Mouse (Mus musculus) T-helper 2 cell (primary cell): Measurements from ENCODE around the gene Gm20388.
"Not testable (repeated sequence)": the region's sequence is repeated elsewhere in the genome, so short reads cannot be mapped to it uniquely, and the experiment has no call there.

ENCODE experiments used
- in situ Hi-C: fragments of 300-600 bp; cut with MboI, MseI; formaldehyde crosslinking; loops from one replicate; pipeline ENCODE4 v1.15.1; 2025; ENCODE audit warnings: high pct_unique_total_duplicates

Gene Gm20388

GRCm38 (mm10) chr8:122321455-122321921, 2410.8 kb downstream of the Gm20388 start:
- in situ Hi-C loops = no loop called here

- in situ Hi-C loops = no loop called here
These were observed 2411.5 kb downstream of the Gm20388 start for GRCm38 (mm10) chr8:122322126-122322525.

DNA sequence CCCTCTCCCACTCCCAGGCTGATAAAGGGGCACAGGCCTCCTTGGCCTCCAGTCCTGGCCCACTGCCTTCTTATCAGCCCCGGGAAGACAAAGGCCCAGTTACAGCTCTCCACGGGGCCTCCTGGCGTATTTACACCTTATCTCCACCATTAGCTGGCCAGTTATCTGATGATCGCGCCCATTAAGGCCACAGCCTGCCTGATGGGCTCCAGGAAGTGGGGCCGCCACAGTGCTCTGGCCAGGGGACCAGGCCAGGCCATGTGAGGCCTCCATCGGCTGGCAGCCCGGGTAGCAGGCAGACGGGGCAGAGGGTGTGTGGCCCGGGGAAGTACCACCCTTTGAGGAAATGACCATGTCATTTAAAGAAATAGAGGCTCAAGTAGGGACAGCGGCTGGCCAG, 2412.2 kb downstream of the Gm20388 start:
- in situ Hi-C loops = no loop called here

GRCm38 (mm10) chr8:122323951-122324402, 2413.3 kb downstream of the Gm20388 start:
- in situ Hi-C loops = not testable (repeated sequence)

DNA sequence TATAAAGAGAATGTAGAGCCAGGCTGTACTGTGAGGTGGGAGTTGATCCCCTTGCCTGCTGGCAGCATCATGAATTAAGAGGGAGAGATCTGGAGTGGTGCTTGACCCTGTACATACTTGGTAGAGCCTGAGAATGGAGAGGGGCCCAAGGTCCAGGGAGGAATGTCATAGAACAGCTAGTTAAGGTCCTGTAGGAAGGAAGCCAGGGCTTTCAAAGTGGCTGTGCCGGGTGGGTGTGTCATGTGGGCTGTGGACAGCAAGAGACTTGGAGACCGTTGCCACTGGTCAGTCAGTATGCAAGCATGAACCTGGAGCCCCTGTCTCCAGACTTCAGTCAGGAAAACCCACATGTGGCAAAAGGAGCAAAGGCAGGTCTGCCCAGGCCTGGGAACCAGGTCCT, 2414.6 kb downstream of the Gm20388 start:
- in situ Hi-C loops = no loop called here

DNA sequence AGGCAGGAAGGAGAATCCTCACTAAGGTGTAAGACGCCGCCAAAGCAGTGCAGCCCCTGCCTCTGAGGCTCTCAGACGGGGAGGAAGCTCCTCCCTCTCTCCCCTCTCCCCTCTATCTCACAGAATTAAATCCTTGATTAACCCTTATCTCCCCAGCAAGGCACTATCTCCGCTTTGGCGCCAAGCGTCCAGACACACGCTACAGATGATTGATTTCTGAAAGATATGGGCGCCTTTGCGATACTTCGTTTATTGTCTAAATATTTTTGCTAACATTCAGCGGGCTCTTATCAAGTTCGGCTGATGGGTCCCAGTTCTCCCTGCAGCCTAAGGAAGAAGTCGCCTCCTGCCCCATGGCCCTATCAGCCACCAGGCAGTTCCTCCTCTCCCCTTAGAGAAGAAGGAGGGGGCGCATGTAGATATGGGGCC, 2415.5 kb downstream of the Gm20388 start:
- in situ Hi-C loops = no loop called here

DNA sequence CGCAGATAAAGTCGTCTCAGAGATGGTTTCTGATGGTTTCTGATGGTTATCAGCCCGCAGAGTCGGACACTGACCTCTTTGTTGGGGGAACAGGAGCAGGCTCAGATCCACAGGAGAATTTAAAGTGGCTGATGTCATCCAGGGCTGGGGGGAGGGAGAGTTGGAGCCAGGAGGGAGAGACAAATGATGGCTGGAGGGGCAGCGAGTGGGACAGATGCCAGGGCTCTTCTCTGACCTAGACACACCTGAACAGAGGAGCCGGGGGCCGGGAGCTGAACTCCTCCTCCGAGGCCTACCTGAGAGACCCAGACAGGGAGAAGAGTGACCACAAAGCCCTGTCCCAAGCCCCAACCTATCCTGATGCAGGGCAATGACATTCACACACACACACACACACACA, 2418.4 kb downstream of the Gm20388 start:
- in situ Hi-C loops = no loop called here

GRCm38 (mm10) chr8:122329553-122330239, 2419.1 kb downstream of the Gm20388 start:
- in situ Hi-C loops = loop anchor here (5.0 kb wide), 1 partner anchor 57 kb away; no protein-coding TSS in a partner anchor

DNA sequence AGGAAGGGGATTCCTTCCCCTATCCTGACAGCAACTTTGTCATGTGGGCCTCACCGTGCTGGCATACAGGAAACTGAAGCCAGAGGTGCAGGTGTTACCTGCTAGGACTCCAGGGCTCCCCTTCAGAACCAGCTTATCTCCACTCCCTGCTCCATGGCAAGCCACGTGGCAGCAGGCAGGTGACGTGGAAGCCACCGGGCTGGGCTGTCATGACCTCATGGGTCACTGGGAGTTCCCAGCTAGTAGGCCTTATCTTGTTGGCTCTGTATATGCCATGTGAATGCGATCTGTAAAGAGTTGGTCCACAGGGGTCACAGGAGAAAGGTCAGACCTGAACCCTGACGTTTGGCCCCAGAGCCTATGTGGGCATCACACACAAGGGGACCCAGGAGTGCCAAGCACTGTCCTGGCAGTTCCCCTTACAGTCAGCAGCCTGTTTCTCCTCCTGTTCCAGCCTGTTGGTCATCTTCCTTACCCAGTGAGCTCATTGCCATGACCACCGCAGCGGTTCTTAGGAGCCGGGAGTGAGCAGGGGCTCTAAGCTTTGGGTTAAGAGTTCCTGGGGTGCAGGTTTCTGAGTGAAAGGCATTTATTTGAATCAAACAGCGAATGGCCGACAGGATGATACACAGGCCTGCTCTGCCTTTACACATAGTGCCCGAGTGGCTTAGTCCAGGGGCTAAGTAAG, 2419.9 kb downstream of the Gm20388 start:
- in situ Hi-C loops = loop anchor here (5.0 kb wide), 1 partner anchor 58 kb away; no protein-coding TSS in a partner anchor

DNA sequence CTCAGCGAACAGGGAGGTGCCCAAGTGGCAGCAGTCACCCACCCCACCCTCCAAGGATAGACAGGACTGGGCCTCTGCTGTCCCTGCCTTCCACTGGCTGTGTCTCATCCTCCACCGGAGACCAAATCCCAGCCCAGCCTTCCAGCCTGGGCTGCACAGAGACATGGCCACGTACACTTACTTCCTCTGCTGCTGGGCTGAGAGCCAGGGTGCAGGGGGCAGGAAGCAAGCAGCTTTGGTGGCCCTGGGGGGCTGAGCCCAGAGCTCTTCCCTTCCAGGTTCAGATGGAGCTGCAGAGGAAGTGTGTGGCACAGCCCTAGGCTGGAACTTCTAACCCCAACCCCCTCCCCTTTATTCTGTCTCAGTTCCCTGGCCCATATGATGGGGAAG, 2420.5 kb downstream of the Gm20388 start:
- in situ Hi-C loops = loop anchor here (5.0 kb wide), 1 partner anchor 59 kb away; no protein-coding TSS in a partner anchor

GRCm38 (mm10) chr8:122332753-122333506, 2422.3 kb downstream of the Gm20388 start:
- in situ Hi-C loops = loop anchor here (5.0 kb wide), 1 partner anchor 61 kb away; no protein-coding TSS in a partner anchor

DNA sequence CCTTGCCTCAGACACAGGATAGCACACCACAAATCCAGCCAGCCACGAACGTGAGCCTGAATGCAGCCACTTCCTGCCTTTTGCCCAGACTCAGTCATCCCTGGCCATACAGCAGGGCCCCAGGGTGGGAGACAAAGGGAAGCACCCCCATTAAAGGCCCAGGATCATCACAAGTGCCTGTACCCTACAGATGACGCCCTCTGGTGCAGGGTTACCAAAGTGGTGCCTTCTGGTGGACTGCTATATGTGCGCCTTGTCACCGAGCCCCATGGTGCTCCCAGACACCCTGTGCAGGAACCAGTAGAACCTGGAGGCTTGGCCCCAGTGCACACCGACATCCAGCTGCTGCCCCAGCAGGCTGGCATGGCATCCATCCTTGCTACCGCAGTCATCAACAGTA, 2422.9 kb downstream of the Gm20388 start:
- in situ Hi-C loops = loop anchor here (5.0 kb wide), 1 partner anchor 61 kb away; no protein-coding TSS in a partner anchor

GRCm38 (mm10) chr8:122334791-122335490, 2424.3 kb downstream of the Gm20388 start:
- in situ Hi-C loops = loop anchor here (5.0 kb wide), 1 partner anchor 63 kb away; no protein-coding TSS in a partner anchor

GRCm38 (mm10) chr8:122335638-122336250, 2425.1 kb downstream of the Gm20388 start:
- in situ Hi-C loops = no loop called here

GRCm38 (mm10) chr8:122336251-122336910, 2425.7 kb downstream of the Gm20388 start:
- in situ Hi-C loops = no loop called here

GRCm38 (mm10) chr8:122338852-122339251, 2428.2 kb downstream of the Gm20388 start:
- in situ Hi-C loops = no loop called here

GRCm38 (mm10) chr8:122340761-122341160, 2430.1 kb downstream of the Gm20388 start:
- in situ Hi-C loops = no loop called here

- in situ Hi-C loops = no loop called here
These were observed 2431.1 kb downstream of the Gm20388 start for GRCm38 (mm10) chr8:122341790-122342189.

GRCm38 (mm10) chr8:122342362-122342761, 2431.7 kb downstream of the Gm20388 start:
- in situ Hi-C loops = no loop called here

- in situ Hi-C loops = no loop called here
These were observed 2432.2 kb downstream of the Gm20388 start for GRCm38 (mm10) chr8:122342806-122343209.
